Mouse (Mus musculus) heart, postnatal 14 days (tissue): ENCODE data around the gene Lekr1. TPM values are rescaled to one million over a fixed set of nuclear protein-coding genes. Genes with fewer than 3 reads are reported as not detected.

Experiments
- DNase-seq, 2 experiments: peaks; one replicate each; pipeline ENCODE4 v3.0.0; 2021 to 2022
- intact Hi-C: fragments of 180-260 bp; cut with DNase I; formaldehyde crosslinking; loops from one replicate; pipeline ENCODE4 v1.15.1; 2025
- long read RNA-seq, 2 experiments: library from polyadenylated mRNA; stranded (forward); transcript quantifications; one replicate each; pipeline ENCODE4 v2.0.0; 2021
- total RNA-seq, 2 experiments: library from RNA; stranded (reverse); gene quantifications; 2 replicates each; pipeline ENCODE4 v1.2.3; 2021

Lekr1 gene
- total RNA-seq = 1 to 10 TPM; 3.1 to 3.3 TPM
- long read RNA-seq, experiment 1, partial matches to known transcripts = 0 of 2 reads
- long read RNA-seq, experiment 1, other reads (novel, unspliced or antisense) = 0 of 2 reads
- long read RNA-seq, experiment 2, partial matches to known transcripts = 0 of 2 reads
- long read RNA-seq, experiment 2, other reads (novel, unspliced or antisense) = 1 of 2 reads

DNA sequence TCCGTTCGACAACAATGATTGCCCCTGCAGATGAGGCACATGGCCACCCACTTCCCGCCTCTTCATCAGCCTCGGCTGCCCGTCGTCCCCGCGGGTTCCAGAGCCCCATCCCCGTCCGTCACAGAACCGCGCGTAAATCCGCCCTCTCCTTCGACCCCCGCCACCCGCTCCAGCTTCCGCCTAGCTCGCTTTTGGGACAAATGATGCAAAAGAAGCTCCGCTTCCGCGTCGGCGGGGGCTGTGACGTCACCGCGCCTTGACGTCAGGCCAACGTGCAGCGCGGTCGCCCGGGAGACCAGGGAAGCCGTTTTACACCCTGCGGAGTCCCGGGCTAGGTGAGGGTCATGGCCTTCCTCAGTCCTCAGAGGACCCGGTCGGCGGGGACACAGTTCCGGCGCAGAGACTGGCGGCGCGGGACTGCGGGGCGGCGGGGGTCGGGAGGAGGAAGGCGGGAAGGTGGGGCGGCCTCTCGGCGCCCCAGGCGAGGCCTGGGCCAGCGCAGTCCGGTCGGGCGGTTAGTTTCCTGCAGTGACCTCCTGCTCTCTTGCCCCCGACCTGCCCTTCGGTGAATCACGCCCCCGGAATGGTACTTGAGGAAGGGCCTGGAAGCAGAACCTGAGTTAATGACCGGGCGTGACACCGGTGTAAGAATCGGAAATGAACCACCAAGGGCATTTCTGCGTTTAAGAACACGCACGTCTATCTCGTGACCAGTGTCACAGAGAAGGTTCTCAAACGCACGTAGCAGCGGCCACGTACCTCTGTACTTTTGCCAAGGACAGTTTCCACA is at the start of gene Lekr1:
Gene Lekr1 (plus strand): TSS at position 252 of the 790 bp plus-strand sequence.
- intact Hi-C loops = loop anchor here (5.0 kb wide), 3 partner anchors 196 to 274 kb away; partner anchors contain the start of gene Ssr3
- peak; percentile 91 to 93 for DNase-seq

DNA sequence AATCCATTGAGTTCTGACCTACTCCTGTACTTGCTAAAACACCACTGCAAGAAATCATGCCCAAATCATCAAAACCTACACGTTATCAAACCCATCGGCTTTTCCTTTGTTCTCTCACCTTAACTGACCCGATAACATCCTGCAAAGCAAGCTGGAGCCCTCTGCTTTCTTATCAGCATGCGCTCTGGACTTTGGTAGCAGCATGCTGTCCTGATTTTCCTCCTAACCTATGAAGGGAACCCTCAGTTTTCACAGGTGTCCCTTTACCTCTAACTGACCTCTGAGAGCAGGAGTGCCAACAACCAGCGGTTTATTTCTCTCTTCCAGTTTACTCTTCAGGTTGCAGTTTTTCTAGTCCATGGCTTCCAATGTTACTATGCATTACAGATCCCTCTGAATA is 48.5 kb upstream of the Lekr1 start:
- intact Hi-C loops = no loop called here
- no peak for DNase-seq

DNA sequence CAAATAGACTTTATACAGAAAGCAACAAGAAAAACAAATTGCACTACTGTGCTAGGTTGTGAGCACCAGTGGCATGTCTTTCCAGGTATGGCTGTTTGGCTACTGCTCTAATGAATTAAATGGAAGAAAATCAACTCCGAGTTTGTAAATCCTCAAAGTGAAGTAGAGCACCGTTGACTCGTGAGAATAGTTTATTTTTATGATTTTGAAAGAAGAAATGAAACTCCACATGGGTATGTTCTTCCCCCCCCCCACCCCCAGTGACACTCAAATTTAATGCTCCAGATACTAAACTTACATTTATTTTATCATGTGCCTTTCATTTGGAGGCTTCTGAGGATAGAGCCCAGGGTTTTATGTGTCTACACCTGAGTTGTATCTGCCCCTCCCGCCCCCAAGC is 46.7 kb upstream of the Lekr1 start:
- no peak for DNase-seq
- intact Hi-C loops = no loop called here

DNA sequence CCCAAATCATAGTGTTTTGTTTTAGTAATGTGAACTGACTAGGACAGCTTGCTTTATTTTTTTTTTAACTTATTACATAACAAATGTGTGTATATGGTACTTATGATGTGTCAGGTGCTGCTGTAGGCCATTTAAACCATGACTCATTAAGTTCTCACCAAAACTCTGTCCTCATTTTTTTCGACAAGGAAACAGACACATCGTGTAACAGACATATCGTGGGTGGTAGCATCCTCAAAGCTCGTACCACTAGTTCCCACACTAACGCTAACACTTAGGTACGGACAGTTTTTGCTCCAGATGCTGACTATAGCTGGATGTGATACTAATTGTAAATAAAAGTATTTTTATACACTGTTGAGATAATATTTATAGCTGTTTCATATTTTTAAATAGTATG is 43.0 kb upstream of the Lekr1 start:
- intact Hi-C loops = no loop called here

DNA sequence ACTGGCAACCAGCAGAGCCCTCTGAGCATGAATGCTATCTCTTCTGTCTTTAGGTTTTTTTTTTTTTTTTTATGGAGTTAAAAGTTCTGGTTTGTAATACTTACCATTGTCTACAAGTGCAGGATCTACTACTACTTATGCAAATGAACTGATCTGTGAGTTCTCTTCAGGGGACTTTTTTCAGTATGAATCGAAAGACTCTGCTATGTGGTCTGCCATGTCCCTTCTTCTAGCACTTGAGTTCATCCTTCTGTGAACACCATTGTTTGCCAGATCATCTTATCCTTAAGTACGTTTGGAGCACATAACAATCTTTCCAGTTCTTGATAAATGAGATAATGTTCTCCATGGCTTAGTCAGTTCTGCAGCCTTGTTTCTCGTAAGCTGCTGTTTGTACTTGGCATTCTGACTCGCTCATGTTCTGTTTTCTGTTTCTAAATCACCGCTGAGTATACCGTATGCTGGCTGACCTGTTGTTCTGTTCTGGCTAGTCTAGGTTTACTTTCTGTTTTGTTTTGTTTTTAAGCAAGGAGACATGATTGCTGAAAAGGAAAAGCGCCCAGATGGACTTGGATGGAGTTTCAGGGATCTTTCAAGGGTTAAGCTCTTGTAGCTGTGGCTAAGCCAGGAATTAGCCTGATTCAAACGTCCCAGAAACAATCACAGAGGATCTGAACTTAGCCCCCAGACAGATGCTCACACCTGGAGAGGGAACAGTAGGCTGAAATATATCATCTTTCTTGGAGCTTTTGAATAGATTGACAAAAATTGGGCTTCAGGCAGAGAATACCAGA is 40.3 kb upstream of the Lekr1 start:
- intact Hi-C loops = no loop called here
- DNase-seq = no peak

More for the DNA sequence above, 43.0 kb upstream of the Lekr1 start:
- no peak for DNase-seq

DNA sequence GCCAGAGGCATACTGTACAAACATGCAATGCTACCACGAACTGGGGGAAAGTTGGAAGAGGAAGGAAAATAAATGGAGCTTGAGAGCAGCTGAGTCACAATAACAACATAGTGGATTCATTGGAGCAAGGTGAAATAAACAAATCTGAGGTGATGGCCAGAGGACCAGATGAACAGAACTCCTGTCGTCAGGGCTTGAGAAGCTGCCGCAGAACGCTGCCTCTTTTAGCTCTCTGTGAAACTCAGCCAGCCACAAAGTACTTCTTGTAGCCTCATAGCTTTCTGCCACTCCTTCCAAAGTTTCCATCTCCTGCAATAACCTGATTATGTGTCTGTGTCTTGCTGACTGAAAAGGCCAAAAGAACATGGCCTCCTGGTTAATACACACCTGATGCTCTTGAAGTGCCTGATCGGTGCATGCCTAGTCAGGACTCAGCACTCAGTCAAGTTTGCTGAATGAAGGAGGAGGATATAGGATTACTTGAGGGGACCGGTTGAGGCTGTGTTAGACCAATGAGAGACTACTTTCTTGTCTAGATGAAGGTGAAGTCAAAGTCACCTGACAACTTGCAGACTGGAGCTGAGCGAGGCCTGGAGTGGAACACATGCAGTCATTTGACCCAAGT is 39.6 kb upstream of the Lekr1 start:
- DNase-seq = no peak
- intact Hi-C loops = no loop called here

DNA sequence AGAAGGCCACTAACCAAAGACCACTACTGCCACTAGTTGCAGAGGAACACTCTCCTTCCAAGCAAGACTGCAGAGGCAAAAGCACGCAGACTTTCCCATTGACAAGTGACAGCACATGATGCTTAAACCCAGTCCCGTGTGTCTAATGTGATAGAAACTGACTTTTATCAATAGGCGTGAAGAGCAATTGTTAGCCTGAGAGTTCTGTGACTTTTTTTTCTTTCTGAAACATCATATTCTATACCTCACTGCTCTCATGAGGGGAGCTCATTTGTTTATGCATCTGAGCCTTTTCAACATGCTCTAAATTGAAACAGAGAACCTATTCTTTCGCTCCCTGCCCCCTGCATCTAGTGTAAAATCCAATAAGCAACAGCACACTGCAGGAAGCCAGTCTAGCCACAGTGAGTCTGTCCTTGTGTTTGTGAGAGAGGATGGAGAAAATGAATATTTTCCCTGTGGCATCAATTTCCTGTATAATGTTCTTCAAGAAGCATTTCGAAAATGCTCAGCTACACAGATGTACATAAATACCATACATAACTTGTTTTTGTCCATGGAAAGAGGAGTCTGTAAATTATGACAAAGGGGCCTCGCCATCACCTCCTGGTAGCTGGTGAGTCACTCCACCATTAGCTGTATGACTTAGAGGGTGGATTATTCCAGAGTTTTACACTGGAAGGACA is 38.9 kb upstream of the Lekr1 start:
- DNase-seq = no peak
- intact Hi-C loops = no loop called here

DNA sequence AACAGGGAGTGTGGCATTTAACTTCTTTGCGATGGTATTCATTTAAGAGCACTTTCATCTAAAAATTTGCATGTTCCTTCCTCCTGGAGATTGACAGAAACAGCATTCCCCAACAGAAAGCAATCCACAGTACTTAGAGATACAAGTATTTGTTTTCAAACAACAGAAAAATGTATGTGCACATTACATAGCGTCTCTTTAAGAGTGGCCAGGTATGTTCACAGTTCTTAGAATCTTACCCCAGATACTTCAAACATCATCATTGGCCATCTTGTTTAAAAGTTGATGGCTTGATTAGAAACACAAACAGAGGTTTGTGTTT is 38.4 kb upstream of the Lekr1 start:
- intact Hi-C loops = no loop called here
- DNase-seq = no peak

DNA sequence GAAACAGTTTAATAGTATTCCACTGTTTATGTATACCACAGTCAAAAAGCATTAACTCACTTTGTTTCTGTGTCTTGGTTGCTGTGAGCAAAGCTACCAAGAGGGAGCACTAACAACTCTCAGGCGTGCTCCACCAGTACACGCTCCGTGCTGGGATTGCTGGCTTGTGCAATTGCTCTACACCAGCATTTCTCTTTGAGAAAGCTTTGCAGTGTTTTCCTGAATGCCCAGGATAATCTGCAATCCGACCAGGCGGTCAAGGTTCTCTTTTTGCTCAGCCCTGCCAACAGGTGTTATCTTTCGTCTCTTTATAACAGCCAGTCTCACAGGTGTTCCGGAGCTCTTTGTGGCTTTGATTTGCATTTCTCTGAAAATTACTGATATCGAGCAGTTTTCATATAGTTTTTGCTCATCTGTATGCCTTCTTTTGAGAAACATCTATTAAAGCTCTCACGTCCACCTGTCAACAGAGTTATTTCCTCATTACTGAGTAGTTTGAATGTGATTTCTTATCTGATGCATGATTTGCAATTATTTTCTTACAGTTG is 36.4 kb upstream of the Lekr1 start:
- intact Hi-C loops = no loop called here
- DNase-seq = no peak

DNA sequence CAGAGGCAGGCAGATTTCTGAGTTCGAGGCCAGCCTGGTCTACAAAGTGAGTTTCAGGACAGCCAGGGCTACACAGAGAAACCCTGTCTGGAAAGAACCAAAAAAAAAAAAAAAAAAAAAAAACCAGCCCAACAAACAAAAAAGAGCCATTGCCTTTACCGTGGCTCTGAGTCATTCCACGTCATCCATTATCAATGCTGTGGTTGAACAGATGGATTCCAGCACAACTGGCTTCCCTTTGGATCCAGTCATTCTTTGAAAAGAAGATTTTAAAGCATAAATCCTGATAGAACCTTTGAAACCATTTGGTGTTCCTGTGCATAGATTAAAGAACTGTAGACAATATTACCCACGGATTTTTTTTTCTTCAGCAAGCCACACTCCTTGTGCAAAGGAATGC is 32.4 kb upstream of the Lekr1 start:
- intact Hi-C loops = no loop called here
- DNase-seq = no peak

DNA sequence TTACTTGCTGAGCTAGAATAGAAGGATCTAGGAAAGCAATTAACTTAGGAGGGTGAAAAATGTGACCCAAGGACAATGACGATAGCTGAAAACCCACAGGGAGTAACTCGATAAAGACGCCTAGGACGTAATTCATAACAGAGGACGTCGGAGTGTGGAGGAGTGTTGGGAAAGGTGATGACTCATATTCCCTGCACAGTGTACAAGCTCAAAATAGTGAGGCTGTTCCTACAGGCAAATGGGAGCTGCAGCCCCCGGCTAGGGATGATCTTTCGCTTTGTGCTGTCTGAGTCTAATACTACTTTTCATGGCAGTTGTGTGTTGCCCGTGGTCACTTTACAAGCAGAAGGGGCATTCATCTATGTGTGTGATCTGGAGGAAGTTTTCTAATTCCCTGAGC is 30.0 kb upstream of the Lekr1 start:
- no peak for DNase-seq
- intact Hi-C loops = no loop called here

DNA sequence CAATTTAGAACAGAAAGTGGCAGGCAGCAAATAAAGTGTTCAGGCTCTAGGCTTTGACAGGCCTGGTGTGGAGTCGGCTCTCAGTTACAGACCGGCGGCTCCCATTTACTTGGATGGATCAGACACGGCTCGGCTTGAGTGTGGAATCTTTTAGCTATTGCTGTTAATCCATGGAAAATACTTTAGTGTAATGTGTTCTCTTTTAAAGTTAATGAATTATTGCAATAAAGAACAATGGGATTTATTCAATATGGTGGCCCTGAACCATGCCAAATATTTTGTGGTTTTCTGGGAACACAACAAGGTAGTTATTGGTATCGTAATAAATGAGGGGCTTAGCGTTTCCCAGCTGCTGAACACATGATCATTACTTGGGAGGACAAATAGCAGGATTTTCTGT is 28.7 kb upstream of the Lekr1 start:
- intact Hi-C loops = no loop called here
- no peak for DNase-seq

DNA sequence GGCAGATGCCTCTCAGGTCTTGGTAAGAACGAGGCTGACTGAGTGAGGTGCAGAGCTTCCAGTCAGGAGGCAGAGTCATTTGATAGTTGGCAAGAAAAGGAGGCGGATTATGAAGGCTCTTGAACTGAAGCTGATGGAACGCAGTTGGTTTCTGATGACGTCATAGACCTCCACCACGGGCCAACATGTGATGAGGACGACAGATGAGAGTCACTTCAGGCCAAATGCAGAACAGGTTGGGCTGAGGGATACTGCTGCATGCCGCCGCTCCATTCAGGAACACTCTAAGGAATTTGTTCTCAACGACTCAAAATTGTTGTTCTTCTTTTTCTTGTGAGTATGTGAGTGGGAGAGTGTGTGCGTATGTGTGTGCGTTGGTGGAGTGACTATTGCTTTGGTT is 27.1 kb upstream of the Lekr1 start:
- intact Hi-C loops = no loop called here
- DNase-seq = no peak

DNA sequence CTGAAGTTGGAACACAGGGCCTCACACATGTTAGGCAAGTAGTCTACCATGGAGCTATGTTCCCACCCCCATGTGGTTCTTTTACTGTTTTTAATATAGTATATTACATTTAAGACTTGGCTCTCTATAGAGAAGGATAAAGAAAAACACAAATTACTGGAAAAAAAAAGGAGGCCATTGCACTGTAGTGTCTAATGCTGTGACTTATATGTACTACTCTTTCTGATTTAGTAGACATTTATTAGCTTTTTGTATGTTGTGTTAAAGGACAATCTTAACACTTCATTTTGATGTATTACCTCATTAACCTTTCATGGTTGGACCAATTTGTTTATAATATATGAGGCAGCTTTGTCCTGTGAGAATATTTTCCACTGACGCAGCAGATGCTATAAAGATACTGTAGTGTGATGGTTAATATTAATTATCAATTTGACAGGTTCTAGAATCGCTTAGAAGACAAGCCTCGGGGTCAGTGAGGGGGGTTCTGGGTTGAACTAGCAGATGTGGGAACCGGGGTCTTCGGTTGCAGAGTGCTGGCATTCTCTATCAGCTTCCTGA is 26.5 kb upstream of the Lekr1 start:
- no peak for DNase-seq
- intact Hi-C loops = no loop called here

DNA sequence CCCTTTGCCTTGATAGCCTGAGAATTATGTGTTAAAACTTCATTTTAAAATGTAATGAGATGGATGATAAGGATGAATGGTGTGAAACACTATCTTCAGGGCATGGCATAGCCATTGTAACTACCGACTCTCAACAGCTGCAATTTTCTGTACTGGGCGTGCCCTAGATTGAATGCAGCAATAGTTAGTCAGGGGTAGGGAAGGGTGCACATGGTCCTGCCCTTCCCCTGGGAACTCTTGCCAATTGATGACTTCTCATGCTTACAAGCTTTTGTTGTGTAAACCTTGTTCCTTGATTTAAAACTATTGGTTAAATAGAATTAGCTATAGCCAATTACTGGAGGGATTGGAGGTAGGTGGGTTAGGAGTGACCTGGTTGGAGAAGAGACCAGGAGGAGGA is 23.1 kb upstream of the Lekr1 start:
- intact Hi-C loops = no loop called here
- no peak for DNase-seq

DNA sequence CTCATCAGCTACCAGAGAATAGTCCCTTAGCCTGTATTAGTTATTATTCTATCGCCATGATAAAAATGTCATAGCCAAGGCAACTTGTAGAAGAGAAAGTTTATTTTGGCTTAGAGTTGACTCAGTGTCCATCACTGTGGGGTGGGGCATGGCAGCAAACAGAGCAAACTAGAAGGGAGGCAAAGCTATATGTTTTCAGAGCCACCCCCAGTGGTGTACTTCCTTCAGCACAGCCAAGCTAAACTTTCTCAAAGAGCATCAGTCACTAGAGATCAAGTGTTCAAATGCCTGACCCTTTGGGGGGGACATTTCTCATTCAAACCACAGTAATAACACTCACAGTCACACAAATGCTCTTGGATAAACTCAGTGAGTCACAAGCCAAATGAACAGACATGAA is 22.4 kb upstream of the Lekr1 start:
- intact Hi-C loops = no loop called here
- no peak for DNase-seq

DNA sequence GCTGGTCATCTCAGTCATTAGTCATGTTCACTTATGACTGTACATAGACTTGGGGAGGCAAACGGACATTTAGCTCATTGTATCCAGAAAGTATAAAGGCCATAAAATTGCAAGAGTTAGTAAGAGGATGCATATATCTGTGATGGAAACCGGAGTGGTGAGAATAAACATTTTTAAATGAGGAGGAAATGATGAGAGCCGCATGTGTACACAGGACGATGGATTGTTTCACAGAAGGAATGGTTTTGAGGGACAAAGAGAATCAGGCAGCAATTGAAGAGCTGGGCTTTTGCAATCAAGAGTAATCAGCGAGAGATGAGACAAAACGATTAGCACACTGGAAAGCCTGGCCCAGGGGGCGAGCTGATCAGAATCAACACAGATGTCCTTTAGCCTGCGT is 18.4 kb upstream of the Lekr1 start:
- intact Hi-C loops = no loop called here

DNA sequence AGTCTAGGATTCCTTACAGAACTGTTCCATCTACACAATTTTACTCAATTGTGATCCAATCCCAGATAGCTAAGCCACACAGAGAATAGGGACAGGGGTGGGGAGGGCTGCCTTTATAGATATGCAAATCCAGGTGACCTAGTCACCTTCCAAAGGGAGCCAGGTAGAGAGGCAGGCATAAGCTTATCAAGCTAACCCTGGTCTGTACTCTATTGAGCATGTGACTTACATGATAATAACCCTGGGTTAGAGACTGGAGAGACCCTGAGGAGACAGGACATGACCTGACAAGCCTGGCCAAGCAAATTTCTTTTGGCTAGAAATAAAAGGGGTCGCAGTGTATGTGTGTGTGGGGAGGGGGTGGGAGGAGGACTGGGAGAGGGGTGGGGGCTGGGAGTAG is 17.1 kb upstream of the Lekr1 start:
- DNase-seq = no peak
- intact Hi-C loops = no loop called here

More for the DNA sequence above, 18.4 kb upstream of the Lekr1 start:
- DNase-seq = no peak

DNA sequence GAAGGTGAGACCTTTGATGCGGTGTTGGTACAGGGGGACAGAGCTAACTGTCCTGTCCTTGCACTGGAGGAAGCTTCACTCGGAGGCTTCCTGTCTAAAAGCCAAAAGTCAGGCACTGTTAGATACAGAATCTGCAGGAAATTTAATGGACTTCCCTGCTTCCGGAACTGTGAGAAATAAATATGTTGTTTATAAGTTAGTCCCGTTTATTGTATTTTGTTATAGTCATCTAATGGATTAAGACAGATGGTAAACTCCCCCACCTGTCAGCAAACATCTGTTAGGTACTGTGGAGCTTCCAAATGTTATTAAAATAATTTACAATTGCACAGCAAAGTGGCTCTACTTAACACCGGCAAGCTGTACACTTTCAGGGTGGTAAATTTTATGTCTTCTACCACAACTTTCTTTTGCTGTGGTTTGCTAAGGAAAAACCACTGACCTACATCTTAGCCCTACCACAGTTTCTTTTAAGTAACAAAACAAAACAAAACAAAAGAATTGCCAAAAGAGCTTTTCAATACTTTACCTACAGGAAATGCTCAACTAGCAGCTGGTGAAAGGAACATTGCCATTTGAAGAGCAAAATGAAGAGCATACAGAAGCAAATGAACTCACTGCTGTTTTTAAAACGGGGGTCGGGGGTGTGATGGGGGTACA is 15.7 kb upstream of the Lekr1 start:
- no peak for DNase-seq
- intact Hi-C loops = no loop called here
